Mouse (Mus musculus) gonadal fat pad, adult 2 months (tissue): Measurements from ENCODE around the gene Atp5j. TPM values are rescaled to one million over a fixed set of nuclear protein-coding genes. Genes with fewer than 3 reads are reported as not detected.

ENCODE experiments used
- DNase-seq: peaks from one replicate; pipeline ENCODE4 v3.0.0-alpha.2; 2012; ENCODE audit warnings: low read depth
- polyA plus RNA-seq: library from polyadenylated mRNA; depleted of rRNA; stranded (reverse); fragments of >200 nt; gene quantifications from 2 replicates; pipeline ENCODE4 v1.2.3, GENCODE M21; 2012; rRNA removed

The Atp5j gene
- polyA plus RNA-seq, 1 experiment, result 168 TPM

DNA sequence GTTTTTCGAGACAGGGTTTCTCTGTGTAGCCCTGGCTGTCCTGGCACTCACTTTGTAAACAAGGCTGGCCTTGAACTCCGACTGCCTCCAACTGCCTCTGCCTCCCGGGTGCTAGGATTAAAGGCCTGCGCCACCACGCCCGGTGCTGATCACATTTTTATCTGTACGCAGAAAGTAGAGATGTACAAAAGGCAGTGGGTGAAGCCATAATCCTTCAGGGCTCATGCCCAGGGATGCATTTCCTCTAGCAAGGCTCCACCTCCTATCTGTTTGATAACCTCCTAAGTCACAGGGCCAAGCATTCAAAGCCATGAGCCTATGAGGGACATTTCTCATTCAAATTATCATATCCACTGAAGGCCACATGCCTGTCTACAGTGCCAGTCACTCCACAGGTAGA is 27.6 kb downstream of the Atp5j start:
- no peak for DNase-seq

DNA sequence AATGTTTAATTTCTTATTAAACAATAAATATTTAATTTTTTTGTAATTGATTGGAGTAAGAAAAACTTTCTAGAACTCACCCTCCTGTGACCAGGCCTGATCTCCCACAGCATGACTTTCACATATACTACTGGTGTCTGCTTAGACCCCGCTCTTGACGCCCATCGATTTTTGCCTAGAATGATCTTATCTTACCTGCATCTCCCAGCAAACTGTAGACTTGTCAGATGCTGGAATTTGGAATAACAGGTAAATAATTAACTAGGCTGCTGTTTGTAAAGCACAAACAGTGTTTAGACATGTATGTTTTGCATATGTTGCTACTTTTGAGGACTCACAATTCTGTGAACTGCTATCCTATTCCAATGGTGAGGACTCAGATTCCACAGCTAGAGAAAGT is 29.2 kb downstream of the Atp5j start:
- DNase-seq, result no peak

DNA sequence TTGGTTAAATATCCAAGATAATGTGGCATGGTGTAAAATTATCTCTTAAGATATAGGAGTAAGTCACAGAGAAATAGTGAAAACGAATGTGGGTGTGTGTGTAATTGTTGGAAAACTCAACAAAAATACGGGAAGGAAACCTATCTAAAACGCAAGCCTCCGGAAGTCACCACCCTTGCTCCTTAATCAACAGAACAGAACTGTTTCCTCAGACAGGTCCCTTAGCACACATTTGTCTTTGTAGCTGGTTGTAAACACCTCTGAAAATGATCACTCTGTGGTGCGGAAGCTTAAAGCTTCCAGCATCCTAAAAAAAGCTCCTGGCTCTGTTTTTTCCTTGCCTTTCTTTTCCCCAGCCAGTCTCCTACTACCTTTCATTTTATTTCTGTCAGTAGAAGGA is 30.6 kb downstream of the Atp5j start:
- DNase-seq, result no peak

DNA sequence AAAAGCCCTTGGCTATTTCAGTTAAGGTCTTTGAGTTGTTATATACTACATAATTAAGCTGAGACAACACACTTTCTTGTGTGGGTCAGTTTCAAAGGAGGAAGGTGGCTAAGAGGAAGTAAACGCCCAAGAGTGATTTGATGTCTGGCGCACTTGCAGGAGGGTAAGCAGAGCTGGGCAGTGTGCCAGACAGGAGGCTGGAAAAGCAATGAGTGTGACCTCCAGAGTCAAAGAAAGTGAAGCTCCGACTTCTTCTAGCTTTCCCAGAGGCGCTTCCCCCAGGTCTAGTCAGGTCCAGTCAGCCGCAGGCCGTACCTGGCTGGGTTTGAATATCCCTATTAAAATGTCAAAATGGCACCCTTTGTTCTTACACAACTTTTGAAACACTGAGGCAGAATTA is 33.2 kb downstream of the Atp5j start:
- no peak for DNase-seq

DNA sequence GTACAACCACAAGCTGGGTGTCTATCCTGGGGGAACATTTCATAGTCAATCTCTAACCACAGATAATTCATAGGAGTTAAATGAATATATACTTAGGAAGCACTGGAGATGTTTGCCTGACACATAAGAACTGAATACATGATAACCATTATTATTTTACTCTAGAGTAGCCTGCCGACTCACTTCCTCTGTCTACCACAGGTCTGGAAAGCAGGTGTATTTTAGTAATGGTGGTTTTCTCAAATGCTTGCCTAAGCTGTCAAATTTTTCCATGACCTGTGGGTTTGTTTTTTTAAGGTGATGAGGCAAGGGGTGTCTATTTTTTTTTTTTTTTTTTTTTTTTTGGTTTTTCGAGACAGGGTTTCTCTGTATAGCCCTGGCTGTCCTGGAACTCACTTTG is 35.4 kb downstream of the Atp5j start:
- no peak for DNase-seq

DNA sequence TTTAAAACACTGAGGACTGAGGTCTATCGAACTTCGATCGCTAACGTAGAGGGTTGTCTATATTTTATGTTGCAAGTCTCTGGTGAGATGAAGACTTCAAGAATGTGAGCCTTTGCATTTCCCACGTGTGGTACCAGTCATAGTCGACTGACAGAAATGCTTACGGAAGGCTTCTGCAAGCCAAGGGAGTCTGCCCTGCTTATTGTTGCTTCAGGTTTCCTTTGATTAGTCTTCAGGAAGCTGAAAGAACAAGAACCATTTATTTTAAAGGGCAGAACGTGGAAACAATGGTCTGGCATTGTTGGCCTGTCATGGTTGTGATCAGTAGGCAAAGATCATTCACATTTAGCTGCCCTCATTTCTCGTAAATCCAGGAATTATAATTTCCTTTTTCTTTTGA is 38.7 kb downstream of the Atp5j start:
- DNase-seq, result no peak

DNA sequence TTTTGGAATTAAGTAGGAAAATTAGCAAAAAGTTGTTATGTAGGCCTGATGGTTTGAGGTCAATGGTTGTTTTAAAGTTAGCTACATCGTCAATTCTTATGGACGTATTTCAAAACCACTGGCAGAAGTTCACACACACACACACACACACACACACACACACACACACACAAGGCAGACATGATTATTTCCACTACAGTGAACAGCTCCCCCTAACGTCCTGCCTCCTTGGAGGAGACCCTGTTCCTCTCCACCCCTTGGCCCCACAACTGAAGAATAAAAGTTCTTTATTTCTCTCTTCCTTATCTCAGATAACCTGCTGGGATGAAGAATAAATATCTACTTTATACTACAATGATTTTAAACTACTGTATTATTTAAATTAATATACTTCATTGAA is 40.1 kb downstream of the Atp5j start:
- DNase-seq, result no peak

DNA sequence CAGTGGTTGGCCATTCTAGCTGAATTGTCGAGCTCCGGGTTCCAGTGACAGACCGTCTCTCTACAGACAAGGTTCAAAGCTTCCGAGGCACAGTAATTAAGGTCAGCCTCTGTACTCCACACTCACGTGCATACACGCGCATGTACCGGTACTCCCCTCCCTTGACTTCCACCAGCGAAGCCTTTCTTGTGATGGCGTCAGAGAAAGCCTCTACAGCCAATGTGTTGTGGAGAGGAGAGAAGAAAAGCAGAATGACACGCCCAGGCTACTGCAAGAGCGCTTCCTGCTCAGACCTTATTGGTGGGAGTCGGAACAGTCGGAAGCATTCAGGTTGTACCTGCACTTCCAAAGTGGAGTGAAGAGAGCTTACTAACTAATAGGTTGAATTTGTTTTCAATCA is 42.0 kb downstream of the Atp5j start:
- DNase-seq, result no peak

DNA sequence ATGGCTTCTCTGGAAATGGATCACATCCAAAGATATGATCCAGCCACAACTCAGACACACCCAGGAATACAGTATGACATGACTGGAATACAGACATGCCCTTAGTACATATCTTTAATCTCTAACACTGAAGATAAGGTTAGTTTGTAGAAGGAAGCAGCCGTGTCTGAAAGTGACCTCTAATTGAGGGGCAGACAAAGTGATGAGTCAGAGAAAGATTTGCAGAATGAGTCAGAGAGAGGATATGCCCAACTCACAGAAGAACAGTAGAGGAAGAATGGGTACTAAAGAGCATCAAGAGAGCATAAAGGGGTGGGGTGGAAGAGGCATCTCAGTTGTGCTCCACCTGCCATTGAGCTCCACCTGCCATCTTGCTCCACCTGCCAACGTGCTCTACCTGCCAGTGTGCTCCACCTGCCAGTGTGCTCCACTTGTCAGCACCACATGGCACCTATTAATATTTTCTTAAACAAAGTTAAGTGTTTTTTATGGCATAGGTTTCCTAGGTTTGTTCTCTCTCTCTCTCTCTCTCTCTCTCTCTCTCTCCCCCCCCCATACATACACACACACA is 44.7 kb downstream of the Atp5j start:
- DNase-seq, result no peak

DNA sequence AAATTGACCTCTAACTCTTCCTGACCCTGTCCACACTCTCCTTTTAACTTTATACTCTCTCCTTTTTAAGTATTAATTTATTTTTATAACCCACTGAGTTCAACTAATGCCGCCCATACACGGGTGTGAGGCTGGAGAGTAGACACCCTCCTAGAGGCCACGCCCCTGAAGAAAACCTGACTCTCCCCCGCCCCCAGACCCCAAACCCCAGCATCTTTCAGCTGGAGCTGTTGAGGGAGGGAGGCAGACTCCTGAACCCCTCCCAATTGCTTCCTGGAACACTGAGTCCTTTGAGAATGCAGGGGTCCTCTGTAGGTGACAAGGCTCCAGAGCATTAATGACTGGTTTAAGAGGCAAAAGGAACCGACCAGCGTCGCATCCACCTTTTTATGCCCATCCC is 50.5 kb downstream of the Atp5j start:
- no peak for DNase-seq

DNA sequence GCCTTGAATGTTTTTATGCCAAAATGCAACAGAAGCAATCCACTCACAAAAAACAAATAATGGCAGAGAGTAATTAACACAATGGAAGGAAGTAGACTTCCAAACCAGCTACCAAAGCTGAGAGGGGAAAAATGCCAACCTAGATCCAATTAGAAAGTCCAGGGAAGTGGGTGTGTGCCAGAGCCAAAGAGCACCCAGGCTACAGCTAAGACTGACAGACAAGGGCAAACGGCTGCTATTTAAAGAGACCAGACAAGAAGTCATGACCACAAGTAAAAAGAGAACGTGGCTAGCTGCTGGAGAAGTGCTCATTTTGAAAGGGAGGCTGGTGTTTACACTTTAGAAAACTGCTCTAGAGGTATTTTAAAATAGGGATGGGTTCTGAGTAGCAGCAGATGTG is 52.1 kb downstream of the Atp5j start:
- no peak for DNase-seq

DNA sequence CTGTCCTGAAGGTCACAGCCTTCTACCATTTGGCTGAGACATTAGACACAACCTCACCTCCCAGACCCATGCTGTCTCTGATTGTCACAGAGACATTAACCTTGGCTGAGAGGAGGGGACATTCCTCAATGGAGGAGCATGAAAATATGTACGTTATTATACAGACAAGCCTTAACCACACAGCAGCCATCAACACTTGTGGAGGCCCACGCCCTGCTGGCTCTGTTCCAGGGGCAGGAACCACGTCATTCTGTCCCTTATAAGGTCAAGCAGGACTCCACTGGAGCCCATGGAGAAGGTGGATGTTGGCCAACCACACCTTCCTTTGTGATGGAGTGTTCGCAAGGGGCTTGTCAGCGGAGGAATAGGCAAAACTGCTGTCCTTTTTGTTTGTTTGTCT is 55.7 kb downstream of the Atp5j start:
- no peak for DNase-seq

DNA sequence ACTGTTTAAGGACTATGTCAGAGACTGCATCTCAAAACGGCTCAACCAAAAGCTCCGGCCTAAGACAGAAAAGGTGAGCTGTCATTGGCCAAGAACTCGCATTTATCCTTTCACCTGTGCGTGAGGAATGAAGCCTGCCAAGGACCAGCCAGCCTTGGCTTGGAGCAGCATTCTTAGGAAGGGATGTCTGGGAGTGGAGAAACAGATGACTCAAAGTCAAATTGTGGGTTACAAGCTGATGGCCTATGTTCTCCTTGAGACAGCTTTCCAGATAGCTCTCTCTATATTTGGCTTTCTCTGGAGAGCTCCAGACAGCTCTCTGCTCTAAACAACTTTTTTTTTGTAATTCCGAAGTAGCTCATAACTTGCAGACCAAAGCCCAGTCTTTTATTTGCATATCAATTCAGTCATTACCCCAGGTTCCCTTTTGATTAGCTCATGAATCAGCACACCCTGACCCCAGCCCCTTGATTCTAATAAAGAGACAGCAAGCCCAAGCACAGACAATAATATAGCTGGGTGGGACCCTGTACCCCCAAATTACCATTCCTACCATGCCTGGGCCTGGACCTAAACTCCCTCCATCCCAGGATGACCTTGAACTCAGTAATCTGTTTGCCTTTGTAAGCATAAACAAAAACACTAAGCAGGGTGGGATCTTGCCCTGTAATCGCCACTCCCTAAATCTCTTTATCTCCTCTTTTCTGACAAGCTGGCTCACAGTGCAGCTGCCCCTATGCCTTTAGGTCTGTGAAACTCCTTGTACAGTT is 56.4 kb downstream of the Atp5j start:
- DNase-seq, result no peak

DNA sequence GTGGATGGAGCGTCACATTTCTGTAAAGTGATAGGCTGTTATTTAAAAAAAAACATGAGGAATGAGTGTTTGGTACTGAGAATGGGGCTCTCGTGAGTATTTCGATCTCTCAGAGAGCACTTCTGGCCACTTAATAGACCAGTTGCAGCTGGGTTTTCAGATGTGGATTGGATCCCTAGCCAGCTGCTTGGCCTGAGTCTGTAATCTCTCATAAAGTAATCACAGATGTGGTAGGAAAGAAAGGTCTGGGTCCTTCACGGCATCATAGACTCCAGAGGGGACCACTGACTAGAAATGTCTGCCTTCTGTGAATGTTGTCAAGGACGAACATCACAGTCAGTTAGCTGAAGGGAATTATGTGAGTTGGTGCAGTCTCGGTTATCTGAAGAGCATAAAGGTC is 57.0 kb downstream of the Atp5j start:
- DNase-seq, result no peak

Other genes starting within 250 kb of the Atp5j start
- 8.5 and 10.6 TPM in 2 replicates for gene Mrpl39, start 99.9 kb downstream of the Atp5j start, polyA plus RNA-seq
- gene Jam2, start 61.5 kb downstream of the Atp5j start, polyA plus RNA-seq, result 16.3 and 17.3 TPM in 2 replicates
- 6.9 and 7.8 TPM in 2 replicates for gene Gabpa, start 700 bp downstream of the Atp5j start, polyA plus RNA-seq